Mouse (Mus musculus) testis, adult 2 months (tissue): ENCODE results near the gene Rbfox3. TPM values are rescaled to one million over a fixed set of nuclear protein-coding genes. Genes with fewer than 3 reads are reported as not detected.
A peak's percentile ranks its signal among the peaks of the same experiment; 100 is the strongest.

Source experiments
- H3K27ac ChIP-seq: fragments of 200-500 bp; 2 replicates; pipeline ENCODE4 v1.5.1; 2012; ENCODE audit warnings: low read depth, low read length; ENCODE audit not compliant: control insufficient read depth, insufficient read depth
- H3K27me3 ChIP-seq: fragments of 200-500 bp; 2 replicates; pipeline ENCODE4 v1.6.1; 2012; ENCODE audit warnings: mild to moderate bottlenecking, low read length, moderate library complexity; ENCODE audit not compliant: control insufficient read depth, insufficient read depth
- H3K36me3 ChIP-seq: fragments of 200-500 bp; 2 replicates; pipeline ENCODE4 v1.6.1; 2012; ENCODE audit warnings: mild to moderate bottlenecking, low read length; ENCODE audit not compliant: control insufficient read depth, insufficient read depth
- H3K4me1 ChIP-seq: fragments of 200-500 bp; 2 replicates; pipeline ENCODE4 v1.6.1; 2012; ENCODE audit warnings: low read length; ENCODE audit not compliant: control insufficient read depth, insufficient read depth
- H3K4me3 ChIP-seq: fragments of 200-500 bp; 2 replicates; pipeline ENCODE4 v1.5.1; 2012; ENCODE audit warnings: low read depth, mild to moderate bottlenecking, low read length, moderate library complexity, mixed read lengths; ENCODE audit not compliant: control insufficient read depth
- CTCF ChIP-seq: fragments of 200-500 bp; IDR thresholded peaks from 2 replicates; pipeline ENCODE4 v1.5.1; 2012; ENCODE audit warnings: low read depth, mild to moderate bottlenecking, inconsistent platforms, low read length, moderate library complexity; ENCODE audit not compliant: control insufficient read depth, insufficient read depth, insufficient replicate concordance
- POLR2A ChIP-seq: fragments of 200-500 bp; IDR thresholded peaks from 2 replicates; pipeline ENCODE4 v1.6.1; 2012; ENCODE audit warnings: low read depth, mild to moderate bottlenecking, inconsistent platforms, low read length, moderate library complexity; ENCODE audit not compliant: control insufficient read depth
- polyA plus RNA-seq: library from polyadenylated mRNA; depleted of rRNA; stranded (reverse); fragments of >200 nt; gene quantifications from 2 replicates; pipeline ENCODE4 v1.2.3, GENCODE M21; 2012

Gene Rbfox3
- polyA plus RNA-seq, 1 experiment, result 0.28 TPM

DNA sequence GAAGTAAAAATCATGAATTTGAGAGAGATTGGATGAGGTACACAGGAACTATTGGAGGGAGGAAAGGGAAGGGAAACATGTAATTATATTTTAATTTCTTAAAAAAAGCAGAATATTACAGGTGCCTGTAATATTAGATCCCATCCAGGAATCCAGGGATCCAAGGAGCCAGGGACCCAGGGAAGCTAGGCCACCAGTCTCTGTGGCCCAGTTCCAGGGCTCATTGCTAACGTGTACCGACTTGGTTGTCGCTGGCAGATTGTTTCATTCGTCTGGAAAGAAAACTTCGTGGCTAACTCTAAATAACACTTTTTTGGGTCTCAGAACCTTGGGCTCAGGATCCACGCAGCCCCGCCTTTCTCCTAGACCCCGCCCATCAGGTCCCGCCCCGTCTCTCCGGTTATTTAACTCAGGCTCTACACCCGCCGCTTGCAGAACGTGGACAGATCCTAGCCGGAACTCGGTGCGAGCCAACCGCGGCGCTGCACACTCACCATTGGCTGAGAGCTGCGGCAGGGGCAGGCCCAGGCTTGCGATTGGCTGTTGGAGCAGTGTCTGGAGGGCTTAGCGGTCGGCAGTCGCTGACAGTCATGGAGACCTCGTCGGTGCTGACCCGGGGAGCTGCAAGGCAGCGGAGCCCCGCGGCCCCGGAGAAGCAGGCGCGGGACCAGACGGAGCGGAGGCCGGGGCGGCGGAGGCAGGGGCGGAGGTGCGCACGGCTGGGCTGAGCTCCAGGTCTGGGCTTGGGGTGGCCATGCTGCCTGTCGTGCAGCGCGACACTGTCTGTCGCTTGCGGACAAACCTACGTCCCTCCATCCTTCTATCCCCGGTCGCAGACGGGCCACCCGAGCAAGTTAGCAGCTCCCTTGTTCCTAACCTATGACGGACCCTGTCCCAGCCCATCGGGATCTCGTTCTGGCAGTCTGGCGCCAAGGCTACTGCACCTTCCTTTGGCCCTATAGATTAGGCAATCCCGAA is 434.7 kb downstream of the Rbfox3 start, which contains the start of gene Engase:
TSS of gene Engase (plus strand) at position 434 of the 978 bp plus-strand sequence.
- no peak within 1 kb of the TSS for H3K27ac ChIP-seq

DNA sequence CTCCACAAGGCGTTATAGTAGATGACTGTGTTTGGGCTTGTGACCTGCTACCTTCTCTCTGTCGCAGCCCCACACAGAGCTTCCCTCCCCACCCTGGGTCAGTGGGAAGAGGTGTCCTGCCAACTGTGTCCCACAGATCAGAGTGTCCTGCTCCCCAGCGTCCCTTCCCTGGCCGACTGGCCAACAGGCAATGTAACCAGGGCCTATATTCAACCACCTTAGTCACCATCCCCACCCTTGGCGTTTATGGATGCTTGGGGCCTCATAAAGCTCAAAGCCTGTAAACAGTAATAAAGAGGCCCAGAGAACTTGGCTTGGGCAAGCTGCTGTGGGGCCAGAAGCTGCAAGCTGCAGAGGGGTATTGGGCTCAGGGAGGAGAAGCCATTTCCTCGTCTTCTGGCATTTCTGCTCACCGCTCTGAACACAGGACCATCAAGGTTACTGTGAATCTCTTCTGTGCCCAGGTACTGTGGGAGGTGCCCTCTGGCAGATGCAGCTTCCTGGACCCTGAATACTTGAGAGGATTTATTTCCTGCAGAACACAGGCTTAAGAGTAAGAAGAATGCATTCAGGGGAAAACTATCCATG is 435.8 kb downstream of the Rbfox3 start:
- H3K4me1 ChIP-seq, result peaks cover 26% of the 10 kb centered on the region
- TF ChIP-seq POLR2A (no peak), CTCF (no peak)

More for the DNA sequence above, 434.7 kb downstream of the Rbfox3 start, which contains the start of gene Engase:
- Histone ChIP-seq H3K4me1 (peaks cover 24% of the 10 kb centered on the region), H3K27me3 (no peaks in the 10 kb centered on the region), H3K4me3 (peak within 1 kb of the TSS; percentile 85), H3K36me3 (no peaks in the 10 kb centered on the region)
- TF ChIP-seq POLR2A (peak; percentile 77), CTCF (no peak)

DNA sequence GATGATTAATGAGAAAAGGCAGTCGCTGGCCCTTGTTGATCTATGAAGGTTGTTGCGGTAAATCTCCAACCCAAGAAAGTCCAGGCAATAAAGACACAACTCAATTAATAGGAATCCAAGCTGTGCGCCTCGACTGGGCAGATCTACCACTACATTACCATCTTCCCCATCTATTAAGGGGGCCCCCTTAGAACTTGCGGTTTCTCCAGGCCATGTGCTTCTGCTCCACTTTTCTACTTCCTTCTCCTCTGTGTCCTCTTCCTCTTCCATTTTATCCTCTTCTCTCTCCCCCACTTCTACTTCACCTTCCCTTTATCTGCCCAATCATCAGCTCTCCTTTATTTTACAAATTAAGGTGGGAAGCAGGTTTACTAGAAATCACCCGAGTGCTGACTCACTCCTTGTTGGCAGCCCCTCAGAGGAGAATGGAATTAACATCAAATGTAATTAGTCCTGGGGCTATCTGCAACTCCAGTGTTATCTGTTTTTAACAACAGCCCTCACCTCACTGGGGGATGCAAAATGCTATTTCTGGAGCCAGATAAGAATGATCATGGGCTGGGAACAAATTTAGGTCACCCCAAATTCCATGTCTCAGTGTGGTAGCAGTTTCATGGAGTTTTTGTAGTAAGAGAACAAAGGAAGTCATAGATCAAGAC is 437.4 kb downstream of the Rbfox3 start:
- H3K27ac ChIP-seq, result no peak overlapping the region
- H3K4me3 ChIP-seq, result no peak overlapping the region
- peaks cover 26% of the 10 kb centered on the region for H3K4me1 ChIP-seq
- H3K36me3 ChIP-seq, result no peaks in the 10 kb centered on the region
- H3K27me3 ChIP-seq, result no peaks in the 10 kb centered on the region
- TF ChIP-seq POLR2A, result no peak
- no peak for TF ChIP-seq CTCF

More for the DNA sequence above, 435.8 kb downstream of the Rbfox3 start:
- Histone ChIP-seq H3K27ac (no peak overlapping the region), H3K36me3 (no peaks in the 10 kb centered on the region), H3K4me3 (no peak overlapping the region), H3K27me3 (no peaks in the 10 kb centered on the region)

DNA sequence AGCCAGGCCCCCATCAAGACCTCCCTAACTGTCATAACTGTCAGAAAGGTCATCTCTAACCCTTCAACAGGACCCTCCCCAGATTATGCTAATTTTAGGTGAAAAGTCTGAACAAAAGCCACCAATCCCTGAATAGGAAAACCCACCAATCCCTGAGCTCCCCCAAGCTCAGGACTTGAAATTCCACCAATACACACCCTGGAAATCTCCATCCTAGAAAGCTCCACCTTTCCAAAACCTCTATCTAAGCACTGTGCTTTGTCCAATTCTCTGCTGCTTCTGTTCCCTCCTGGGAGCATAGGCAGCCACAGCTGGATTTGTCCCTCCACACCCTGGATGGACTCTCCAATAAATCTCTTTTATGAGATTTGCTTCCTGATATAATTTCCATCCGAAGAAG is 438.2 kb downstream of the Rbfox3 start:
- Histone ChIP-seq H3K27me3 (no peaks in the 10 kb centered on the region), H3K36me3 (no peaks in the 10 kb centered on the region), H3K4me1 (peaks cover 26% of the 10 kb centered on the region), H3K4me3 (peak overlapping the region; percentile 70; the same call in 1 of the 2 replicates), H3K27ac (peak overlapping the region; percentile 80)
- TF ChIP-seq POLR2A (no peak), CTCF (no peak)

- Histone ChIP-seq H3K27me3 (no peaks in the 10 kb centered on the region), H3K36me3 (no peaks in the 10 kb centered on the region), H3K27ac (no peak overlapping the region), H3K4me3 (peak overlapping the region; percentile 47), H3K4me1 (peaks cover 19% of the 10 kb centered on the region)
- TF ChIP-seq POLR2A (no peak), CTCF (no peak)
These were observed 439.7 kb downstream of the Rbfox3 start for GRCm38 (mm10) chr11:118471676-118472075.

DNA sequence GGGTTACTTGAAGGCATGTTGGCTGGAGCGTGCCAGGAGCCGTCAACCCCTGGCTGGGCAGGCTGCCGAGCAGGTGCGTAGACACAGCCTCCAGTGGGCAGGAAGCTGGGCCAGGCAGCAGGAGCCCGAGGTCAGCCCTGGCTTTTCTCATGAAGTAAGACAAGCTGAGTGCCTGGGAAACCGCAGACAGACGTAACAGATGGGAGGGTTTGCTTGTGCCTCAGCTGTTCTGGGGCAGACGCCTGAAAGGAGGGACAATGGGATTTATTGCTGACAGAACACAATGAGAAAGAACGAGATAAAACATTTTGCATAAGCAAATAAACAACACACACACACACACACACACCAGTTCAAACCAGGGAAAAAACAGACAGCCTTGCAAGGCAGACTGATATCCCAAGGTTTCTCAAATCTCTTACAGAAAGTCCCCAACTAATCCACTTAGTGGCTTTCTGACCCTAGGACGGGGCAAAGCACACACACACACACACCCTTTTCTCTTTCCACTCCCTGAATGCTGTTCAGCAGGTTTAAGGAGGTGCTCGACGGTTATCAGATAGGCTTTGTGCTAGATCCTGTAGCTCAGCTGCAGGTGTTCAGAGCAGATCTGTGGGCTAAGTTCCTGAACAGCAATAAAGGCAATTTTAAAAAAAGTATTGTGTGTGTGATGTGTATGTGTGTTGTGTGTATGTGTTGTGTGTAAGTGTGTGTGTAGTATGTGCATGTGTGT is 441.0 kb downstream of the Rbfox3 start:
- Histone ChIP-seq H3K27me3 (no peaks in the 10 kb centered on the region), H3K27ac (no peak overlapping the region), H3K36me3 (no peaks in the 10 kb centered on the region), H3K4me1 (peaks cover 15% of the 10 kb centered on the region), H3K4me3 (no peak overlapping the region)
- TF ChIP-seq CTCF (no peak), POLR2A (no peak)
